Comparison of ENCODE assay signal across 34 mouse cellular contexts in genomic region chr9:108439176-108439575, GRCm38 (mm10). TPM values are rescaled to one million over a fixed set of nuclear protein-coding genes. Genes with fewer than 3 reads are reported as not detected.
DNase-seq lines count a peak whose midpoint lies in the region; ATAC-seq and TF ChIP-seq lines count a peak whose summit lies in the region.
"Had no signal": no experiment of that assay in that cellular context is flagged by ENCODE, and none has a peak within 500 bp of the region (broad histone marks: within the 10 kb centered on the region; RNA-seq: fewer than 3 reads in every experiment).

No protein-coding gene starts in this region.

- H3K4me1 ChIP-seq in forebrain, postnatal 0 days (ENCODE audit: insufficient read depth): peaks cover 9% of the 10 kb centered on the region
- H3K4me1 ChIP-seq in forebrain, embryonic 10.5 days: peaks cover 6% of the 10 kb centered on the region; the same call in 1 of the 2 replicates
- H3K4me1 ChIP-seq in intestine, embryonic 16.5 days (ENCODE audit: control insufficient read depth, insufficient read depth, low read length): peaks cover 4% of the 10 kb centered on the region; the same call in 1 of the 2 replicates
- H3K4me1 ChIP-seq: limb, embryonic 13.5 days; liver, embryonic 12.5 days; midbrain, embryonic 12.5 days had no signal

- intact Hi-C loops in left cerebral cortex, postnatal 4 days (cut with DNase I): no loop called here
- intact Hi-C loops in left cerebral cortex, postnatal 14 days (cut with DNase I): no loop called here

- no peak overlapping the region for H3K4me2 ChIP-seq in forebrain, postnatal 0 days (ENCODE audit: low read depth)
- no peak overlapping the region for H3K4me2 ChIP-seq in intestine, embryonic 16.5 days (ENCODE audit: low read depth, low read length)
- H3K4me2 ChIP-seq: heart, embryonic 15.5 days; hindbrain, embryonic 14.5 days; limb, embryonic 13.5 days; liver, embryonic 12.5 days; midbrain, embryonic 12.5 days; stomach, embryonic 15.5 days had no signal

- ATAC-seq in forebrain, postnatal 0 days: peak; percentile 77
- ATAC-seq in intestine, embryonic 16.5 days: no peak
- ATAC-seq: activated CD4-positive, CD25-positive, alpha-beta regulatory T cell, adult 4 months; liver, embryonic 12.5 days had no signal

- H3K27me3 ChIP-seq in forebrain, postnatal 0 days (ENCODE audit: insufficient read depth, low read length): no peaks in the 10 kb centered on the region
- H3K27me3 ChIP-seq in forebrain, embryonic 10.5 days (ENCODE audit: poor library complexity, severe bottlenecking): no peaks in the 10 kb centered on the region
- H3K27me3 ChIP-seq in intestine, embryonic 16.5 days (replicated peaks; ENCODE audit: control insufficient read depth, insufficient read depth, low read length): no peaks in the 10 kb centered on the region
- H3K27me3 ChIP-seq: heart, embryonic 15.5 days; limb, embryonic 13.5 days; midbrain, embryonic 12.5 days; stomach, embryonic 15.5 days had no signal

- 53% methylated on average over 6 of the region's 6 CpGs for WGBS in forebrain, postnatal 0 days
- WGBS in forebrain, embryonic 10.5 days: 83% methylated on average over 6 of the region's 6 CpGs
- 70% methylated on average over 6 of the region's 6 CpGs for WGBS in intestine, embryonic 16.5 days

- DNase-seq in cerebellum, postnatal 10 days: peak; percentile 81 to 83
- DNase-seq in cerebellum, adult 18-20 months: no peak
- peak; percentile 76 for DNase-seq in forebrain, postnatal 0 days
- DNase-seq in forebrain, embryonic 10.5 days (ENCODE audit: extremely low spot score, low spot score): no peak
- DNase-seq in left cerebral cortex, postnatal 4 days: peak; percentile 63
- DNase-seq in left cerebral cortex, postnatal 14 days (ENCODE audit: low spot score in 2 of 2): no peak
- peak; percentile 63 for DNase-seq in brain, adult 2 months (ENCODE audit: low read depth, low spot score)
- DNase-seq: adrenal gland, adult 8-10 months; cerebellum, adult 8-10 months; heart, postnatal 36 days; kidney, adult 8-10 months; kidney, postnatal 10 days; lung, adult 2 months; lung, postnatal 14 days; thymus, adult 2 months; thymus, postnatal 4 days had no signal

- H3K9me3 ChIP-seq in forebrain, postnatal 0 days (ENCODE audit: low read length): no peaks in the 10 kb centered on the region
- no peaks in the 10 kb centered on the region for H3K9me3 ChIP-seq in forebrain, embryonic 10.5 days
- H3K9me3 ChIP-seq in intestine, embryonic 16.5 days (ENCODE audit: control insufficient read depth, low read length): no peaks in the 10 kb centered on the region
- H3K9me3 ChIP-seq: heart, embryonic 15.5 days; limb, embryonic 13.5 days; liver, embryonic 12.5 days; midbrain, embryonic 12.5 days; stomach, embryonic 15.5 days had no signal

- no peak overlapping the region for H3K27ac ChIP-seq in forebrain, postnatal 0 days (ENCODE audit: low read depth, low read length)
- no peak overlapping the region for H3K27ac ChIP-seq in forebrain, embryonic 10.5 days
- H3K27ac ChIP-seq in intestine, embryonic 16.5 days (ENCODE audit: low read length): no peak overlapping the region
- H3K27ac ChIP-seq: heart, embryonic 15.5 days; hindbrain, embryonic 14.5 days; limb, embryonic 13.5 days; liver, embryonic 12.5 days; midbrain, embryonic 12.5 days; stomach, embryonic 15.5 days had no signal

- H3K9ac ChIP-seq in forebrain, postnatal 0 days: no peak overlapping the region
- H3K9ac ChIP-seq in intestine, embryonic 16.5 days (ENCODE audit: low read depth, low read length): no peak overlapping the region
- H3K9ac ChIP-seq: heart, embryonic 15.5 days; hindbrain, embryonic 14.5 days; liver, embryonic 12.5 days; midbrain, embryonic 12.5 days; stomach, embryonic 15.5 days had no signal

- no peaks in the 10 kb centered on the region for H3K36me3 ChIP-seq in forebrain, postnatal 0 days (ENCODE audit: insufficient read depth)
- no peaks in the 10 kb centered on the region for H3K36me3 ChIP-seq in forebrain, embryonic 10.5 days (replicated peaks)
- no peaks in the 10 kb centered on the region for H3K36me3 ChIP-seq in intestine, embryonic 16.5 days (ENCODE audit: control insufficient read depth, insufficient read depth, low read length)
- H3K36me3 ChIP-seq: heart, embryonic 15.5 days; limb, embryonic 13.5 days; liver, embryonic 12.5 days; midbrain, embryonic 12.5 days; stomach, embryonic 15.5 days had no signal

- no peak overlapping the region for H3K4me3 ChIP-seq in forebrain, postnatal 0 days (ENCODE audit: low read depth, low read length)
- H3K4me3 ChIP-seq in forebrain, embryonic 10.5 days: no peak overlapping the region
- H3K4me3 ChIP-seq in intestine, embryonic 16.5 days (ENCODE audit: low read length): no peak overlapping the region
- H3K4me3 ChIP-seq: heart, embryonic 15.5 days; limb, embryonic 13.5 days; liver, embryonic 12.5 days; midbrain, embryonic 12.5 days; stomach, embryonic 15.5 days had no signal

- no peak for TF ChIP-seq CTCF in forebrain, postnatal 0 days (IDR thresholded peaks at IDR 0.05; ENCODE audit: low read depth)

RNA-seq across cellular contexts. Expression of gene BC048562, which starts 2.9 kb away (rescaled TPM):
- total RNA-seq in forebrain, postnatal 0 days (2014; rRNA removed): not detected in 2 replicates
- polyA plus RNA-seq in forebrain, postnatal 0 days (2015; fragmentation: Nextera tagmentation; extraction: Ambion mirVana): not detected in 2 replicates
- not detected in 2 replicates for polyA plus RNA-seq in forebrain, embryonic 10.5 days (2016; fragmentation: Nextera tagmentation; extraction: Ambion mirVana)
- not detected for total RNA-seq in left cerebral cortex, postnatal 4 days (2021)
- not detected for total RNA-seq in left cerebral cortex, postnatal 14 days (2021)
- polyA plus RNA-seq in intestine, embryonic 16.5 days (2015; fragmentation: Nextera tagmentation; extraction: Ambion mirVana): not detected in 2 replicates
- total RNA-seq: adrenal gland, adult 8-10 months; gastrocnemius, adult 8-10 months; heart, postnatal 36 days; layer of hippocampus, postnatal 25 days; left cerebral cortex, postnatal 10 days; megakaryocyte progenitor cell, adult 5-6 weeks; monocyte, adult 5-6 weeks had no signal
- polyA plus RNA-seq: activated CD4-positive, CD25-positive, alpha-beta regulatory T cell, adult 4 months; cortical plate, adult 2 months; embryonic facial prominence, embryonic 11.5 days; gonadal fat pad, adult 2 months; heart, embryonic 15.5 days; hindbrain, embryonic 14.5 days; intestine, embryonic 14.5 days; limb, embryonic 13.5 days; liver, embryonic 12.5 days; lung, adult 2 months; midbrain, embryonic 12.5 days; neural tube, embryonic 11.5 days; stomach, embryonic 15.5 days; thymus, adult 2 months had no signal

RNA-seq across cellular contexts. Expression of gene Ccdc36, which starts 10.9 kb away (rescaled TPM):
- total RNA-seq in forebrain, postnatal 0 days (2014; rRNA removed): 1.8 and 1.9 TPM in 2 replicates
- polyA plus RNA-seq in forebrain, postnatal 0 days (2015; fragmentation: Nextera tagmentation; extraction: Ambion mirVana): 1.2 and 1.8 TPM in 2 replicates
- 0.57 and 0.97 TPM in 2 replicates for polyA plus RNA-seq in forebrain, embryonic 10.5 days (2016; fragmentation: Nextera tagmentation; extraction: Ambion mirVana)
- total RNA-seq in left cerebral cortex, postnatal 4 days (2021): under 1 TPM in 1 of 2 experiments, not detected in 1; 0.42 TPM
- under 1 TPM; 0.11 to 0.21 TPM for total RNA-seq in left cerebral cortex, postnatal 14 days (2021)
- 1.1 TPM in 2 replicates for polyA plus RNA-seq in intestine, embryonic 16.5 days (2015; fragmentation: Nextera tagmentation; extraction: Ambion mirVana)
- total RNA-seq: gastrocnemius, adult 8-10 months; heart, postnatal 36 days; monocyte, adult 5-6 weeks had no signal
- polyA plus RNA-seq: activated CD4-positive, CD25-positive, alpha-beta regulatory T cell, adult 4 months; lung, adult 2 months had no signal

RNA-seq across cellular contexts. Expression of gene Ccdc71, which starts 21.2 kb away (rescaled TPM):
- 37.2 and 38.7 TPM in 2 replicates for total RNA-seq in forebrain, postnatal 0 days (2014; rRNA removed)
- polyA plus RNA-seq in forebrain, postnatal 0 days (2015; fragmentation: Nextera tagmentation; extraction: Ambion mirVana): 51.6 and 55.8 TPM in 2 replicates
- 53.6 and 54.1 TPM in 2 replicates for polyA plus RNA-seq in forebrain, embryonic 10.5 days (2016; fragmentation: Nextera tagmentation; extraction: Ambion mirVana)
- 10 to 100 TPM; 44.3 to 45.7 TPM for total RNA-seq in left cerebral cortex, postnatal 4 days (2021)
- total RNA-seq in left cerebral cortex, postnatal 14 days (2021): 10 to 100 TPM; 38.3 to 40.2 TPM
- 49.2 and 53.5 TPM in 2 replicates for polyA plus RNA-seq in intestine, embryonic 16.5 days (2015; fragmentation: Nextera tagmentation; extraction: Ambion mirVana)

RNA-seq across cellular contexts. Expression of gene Klhdc8b, which starts 22.2 kb away (rescaled TPM):
- total RNA-seq in forebrain, postnatal 0 days (2014; rRNA removed): 68.7 and 95.6 TPM in 2 replicates
- 45.5 and 56.5 TPM in 2 replicates for polyA plus RNA-seq in forebrain, postnatal 0 days (2015; fragmentation: Nextera tagmentation; extraction: Ambion mirVana)
- 33.1 and 40.3 TPM in 2 replicates for polyA plus RNA-seq in forebrain, embryonic 10.5 days (2016; fragmentation: Nextera tagmentation; extraction: Ambion mirVana)
- 10 to 100 TPM; 32.7 to 37.9 TPM for total RNA-seq in left cerebral cortex, postnatal 4 days (2021)
- total RNA-seq in left cerebral cortex, postnatal 14 days (2021): 10 to 100 TPM; 36.1 to 38.4 TPM
- 44.7 and 49.6 TPM in 2 replicates for polyA plus RNA-seq in intestine, embryonic 16.5 days (2015; fragmentation: Nextera tagmentation; extraction: Ambion mirVana)

RNA-seq across cellular contexts. Expression of gene Lamb2, which starts 40.4 kb away (rescaled TPM):
- total RNA-seq in forebrain, postnatal 0 days (2014; rRNA removed): 22.5 and 36.3 TPM in 2 replicates
- 9.1 and 12.5 TPM in 2 replicates for polyA plus RNA-seq in forebrain, postnatal 0 days (2015; fragmentation: Nextera tagmentation; extraction: Ambion mirVana)
- polyA plus RNA-seq in forebrain, embryonic 10.5 days (2016; fragmentation: Nextera tagmentation; extraction: Ambion mirVana): 34.8 and 40.8 TPM in 2 replicates
- total RNA-seq in left cerebral cortex, postnatal 4 days (2021): 10 to 100 TPM; 29.2 to 29.9 TPM
- 10 to 100 TPM; 36.0 to 38.3 TPM for total RNA-seq in left cerebral cortex, postnatal 14 days (2021)
- polyA plus RNA-seq in intestine, embryonic 16.5 days (2015; fragmentation: Nextera tagmentation; extraction: Ambion mirVana): 26.6 and 33.6 TPM in 2 replicates
- total RNA-seq: monocyte, adult 5-6 weeks had no signal

Comparison
In these comparisons a context has a peak if more than half of its experiments do, and no peak if none do; other contexts are left out.
1. DNase-seq: peak in cerebellum, postnatal 10 days (2 of 2), forebrain, postnatal 0 days (single experiment), left cerebral cortex, postnatal 4 days (single experiment) and brain, adult 2 months (single experiment); none in cerebellum, adult 18-20 months (0 of 2), forebrain, embryonic 10.5 days (single experiment) and left cerebral cortex, postnatal 14 days (0 of 2).